Mouse (Mus musculus): ENCODE data around the gene Trim11. TPM values are rescaled to one million over a fixed set of nuclear protein-coding genes. Genes with fewer than 3 reads are reported as not detected.

The Trim11 gene
- polyA plus RNA-seq, 3 experiments from 2014 or later = 18.8 to 24.0 (median 20.3) TPM

- ATAC-seq = peak; percentile 29
Observed at GRCm38 (mm10) chr11:58981541-58982447, 3.9 kb downstream of the Trim11 start.

- ATAC-seq = no peak
Observed at GRCm38 (mm10) chr11:58982471-58983097, 4.7 kb downstream of the Trim11 start.

- no peak for ATAC-seq
Observed at GRCm38 (mm10) chr11:58983691-58984341, 5.9 kb downstream of the Trim11 start.

- ATAC-seq = no peak
Observed at GRCm38 (mm10) chr11:58984657-58985056, 6.8 kb downstream of the Trim11 start.

GRCm38 (mm10) chr11:58985299-58985917 is 7.5 kb downstream of the Trim11 start:
- no peak for ATAC-seq

- no peak for ATAC-seq
Observed at GRCm38 (mm10) chr11:58989166-58989565, 11.3 kb downstream of the Trim11 start.

GRCm38 (mm10) chr11:58990141-58990540 is 12.2 kb downstream of the Trim11 start:
- no peak for ATAC-seq

GRCm38 (mm10) chr11:58990794-58991193 is 12.9 kb downstream of the Trim11 start:
- ATAC-seq = no peak

- ATAC-seq = no peak
Observed at GRCm38 (mm10) chr11:58991911-58992310, 14.0 kb downstream of the Trim11 start.

- ATAC-seq = no peak
Observed at GRCm38 (mm10) chr11:58993091-58993670, 15.3 kb downstream of the Trim11 start.

GRCm38 (mm10) chr11:58994337-58994826 is 16.5 kb downstream of the Trim11 start:
- peak; percentile 14 for ATAC-seq

- no peak for ATAC-seq
Observed at GRCm38 (mm10) chr11:58995061-58995806, 17.3 kb downstream of the Trim11 start.

GRCm38 (mm10) chr11:58995807-58996370 is 18.0 kb downstream of the Trim11 start:
- ATAC-seq = peak; percentile 46

- ATAC-seq = no peak
Observed at GRCm38 (mm10) chr11:58997541-58997940, 19.6 kb downstream of the Trim11 start.

GRCm38 (mm10) chr11:58999158-58999557 is 21.3 kb downstream of the Trim11 start:
- ATAC-seq = no peak

- no peak for ATAC-seq
Observed at GRCm38 (mm10) chr11:58999830-59000229, 21.9 kb downstream of the Trim11 start.

- no peak for ATAC-seq
Observed at GRCm38 (mm10) chr11:59000635-59001034, 22.7 kb downstream of the Trim11 start.

- ATAC-seq = no peak
Observed at GRCm38 (mm10) chr11:59002327-59003079, 24.6 kb downstream of the Trim11 start.

GRCm38 (mm10) chr11:59015052-59015451 is 37.2 kb downstream of the Trim11 start:
- no peak for ATAC-seq

GRCm38 (mm10) chr11:59026411-59026810 is 48.5 kb downstream of the Trim11 start:
- no peak for ATAC-seq

Data from inflammation-experienced regulatory T-cells, adult 6 months (primary cell).